Mouse (Mus musculus) right cerebral cortex, postnatal 4 days (tissue): ENCODE measurements around the gene Kif6.

Experiments
- DNase-seq: peaks from one replicate; pipeline ENCODE4 v3.0.0-alpha.2; 2022

The Kif6 gene

GRCm38 (mm10) chr17:49614577-49615235, at the start of gene Kif6:
TSS of gene Kif6 (plus strand) at chr17:49615136.
- DNase-seq = peak; percentile 87

GRCm38 (mm10) chr17:49568717-49569116, 46.2 kb upstream of the Kif6 start:
- DNase-seq = no peak

- DNase-seq = no peak
Observed at GRCm38 (mm10) chr17:49577321-49577720, 37.6 kb upstream of the Kif6 start.

- DNase-seq = no peak
Observed at GRCm38 (mm10) chr17:49582471-49582870, 32.5 kb upstream of the Kif6 start.

GRCm38 (mm10) chr17:49590051-49590450, 24.9 kb upstream of the Kif6 start:
- DNase-seq = no peak

- no peak for DNase-seq
Observed at GRCm38 (mm10) chr17:49605397-49605796, 9.5 kb upstream of the Kif6 start.

- DNase-seq = no peak
Observed at GRCm38 (mm10) chr17:49607351-49608027, 7.4 kb upstream of the Kif6 start.

- no peak for DNase-seq
Observed at GRCm38 (mm10) chr17:49610296-49610695, 4.6 kb upstream of the Kif6 start.

- DNase-seq = no peak
Observed at GRCm38 (mm10) chr17:49615241-49615651, 310 bp downstream of the Kif6 start.

GRCm38 (mm10) chr17:49624572-49624971, 9.6 kb downstream of the Kif6 start:
- no peak for DNase-seq

- no peak for DNase-seq
Observed at GRCm38 (mm10) chr17:49627011-49627794, 12.3 kb downstream of the Kif6 start.

- DNase-seq = peak; percentile 20
Observed at GRCm38 (mm10) chr17:49628875-49629274, 13.9 kb downstream of the Kif6 start.

- no peak for DNase-seq
Observed at GRCm38 (mm10) chr17:49633041-49633440, 18.1 kb downstream of the Kif6 start.

- DNase-seq = no peak
Observed at GRCm38 (mm10) chr17:49641903-49642302, 27.0 kb downstream of the Kif6 start.

GRCm38 (mm10) chr17:49642336-49642735, 27.4 kb downstream of the Kif6 start:
- no peak for DNase-seq

- peak; percentile 58 for DNase-seq
Observed at GRCm38 (mm10) chr17:49642889-49643490, 28.1 kb downstream of the Kif6 start.

GRCm38 (mm10) chr17:49646267-49646666, 31.3 kb downstream of the Kif6 start:
- no peak for DNase-seq

GRCm38 (mm10) chr17:49648970-49649369, 34.0 kb downstream of the Kif6 start:
- DNase-seq = no peak

- no peak for DNase-seq
Observed at GRCm38 (mm10) chr17:49649394-49649793, 34.5 kb downstream of the Kif6 start.

- no peak for DNase-seq
Observed at GRCm38 (mm10) chr17:49650366-49650765, 35.4 kb downstream of the Kif6 start.

GRCm38 (mm10) chr17:49652357-49652756, 37.4 kb downstream of the Kif6 start:
- DNase-seq = no peak

GRCm38 (mm10) chr17:49652800-49653199, 37.9 kb downstream of the Kif6 start:
- DNase-seq = no peak

- no peak for DNase-seq
Observed at GRCm38 (mm10) chr17:49661626-49662025, 46.7 kb downstream of the Kif6 start.
